Mouse (Mus musculus) kidney, embryonic 15.5 days (tissue): ENCODE data around the gene Slc39a8. TPM values are rescaled to one million over a fixed set of nuclear protein-coding genes. Genes with fewer than 3 reads are reported as not detected.
A peak's percentile ranks its signal among the peaks of the same experiment; 100 is the strongest.

ENCODE experiments used
- ATAC-seq: fragments of 200-750 bp; cut with Nextera tagmentation; replicated peaks from 2 replicates; pipeline ENCODE4 v1.8.0; 2017; ENCODE audit warnings: moderate TSS enrichment; ENCODE audit not compliant: low FRiP score
- H3K27ac ChIP-seq: fragments of 300-500 bp; sonication (generic); 2 replicates; pipeline ENCODE4 v1.5.1; 2015; ENCODE audit warnings: mild to moderate bottlenecking, inconsistent platforms
- H3K27me3 ChIP-seq: fragments of 300-500 bp; sonication (generic); 2 replicates; pipeline ENCODE4 v1.6.1; 2015; ENCODE audit warnings: inconsistent platforms
- H3K36me3 ChIP-seq: fragments of 300-500 bp; sonication (generic); 2 replicates; pipeline ENCODE4 v1.6.1; 2015; ENCODE audit warnings: inconsistent platforms
- H3K4me1 ChIP-seq: fragments of 300-500 bp; sonication (generic); 2 replicates; pipeline ENCODE4 v1.6.1; 2015; ENCODE audit warnings: inconsistent platforms
- H3K4me2 ChIP-seq: fragments of 300-500 bp; sonication (generic); 2 replicates; pipeline ENCODE4 v1.6.1; 2015; ENCODE audit warnings: moderate library complexity, mild to moderate bottlenecking, inconsistent platforms
- H3K4me3 ChIP-seq: fragments of 300-500 bp; sonication (generic); replicated peaks from 2 replicates; pipeline ENCODE4 v1.5.1; 2015; ENCODE audit warnings: mild to moderate bottlenecking, inconsistent platforms
- H3K9ac ChIP-seq: fragments of 300-500 bp; sonication (generic); 2 replicates; pipeline ENCODE4 v1.6.1; 2015; ENCODE audit warnings: mild to moderate bottlenecking, inconsistent platforms
- H3K9me3 ChIP-seq: fragments of 300-500 bp; sonication (generic); replicated peaks from 2 replicates; pipeline ENCODE4 v1.6.1; 2016; ENCODE audit warnings: inconsistent platforms
- WGBS: fragments of 180-500 bp; shearing (Covaris S2); methylation state at CpG from one replicate; pipeline ENCODE4 v1.1.7; 2015; ENCODE audit warnings: mixed read lengths; 5-methylcytosine and 5-hydroxymethylcytosine counted together
- polyA plus RNA-seq: library from polyadenylated mRNA; unstranded; fragments of >200 nt; fragmentation: Nextera tagmentation; extraction: Ambion mirVana; gene quantifications from 2 replicates; pipeline ENCODE4 v1.2.1, GENCODE M21; 2015

Gene Slc39a8
- polyA plus RNA-seq, 1 experiment from 2014 or later, result 15.3 TPM

- Histone ChIP-seq H3K9me3 (no peaks in the 10 kb centered on the region), H3K4me3 (no peak overlapping the region), H3K4me1 (peaks cover 31% of the 10 kb centered on the region), H3K36me3 (no peaks in the 10 kb centered on the region), H3K9ac (no peak overlapping the region), H3K4me2 (0 out of 2 replicates have a peak overlapping the region, but pooled peaks have one; percentile 15), H3K27me3 (0 out of 2 replicates have a peak, but pooled peaks cover 3% of the 10 kb centered on the region), H3K27ac (no peak overlapping the region)
- ATAC-seq, result no peak
- WGBS, result 53% methylated on average over 1 of the region's 1 CpGs
Measured at GRCm38 (mm10) chr3:135828000-135828399, 2.9 kb downstream of the Slc39a8 start.

GRCm38 (mm10) chr3:135832496-135832895 lies 7.4 kb downstream of the Slc39a8 start:
- no peaks in the 10 kb centered on the region for H3K36me3 ChIP-seq
- H3K27me3 ChIP-seq, result no peaks in the 10 kb centered on the region
- no peaks in the 10 kb centered on the region; the same call in 1 of the 2 replicates for H3K4me1 ChIP-seq
- no peak for ATAC-seq
- H3K27ac ChIP-seq, result no peak overlapping the region
- H3K4me3 ChIP-seq, result no peak overlapping the region
- H3K9me3 ChIP-seq, result no peaks in the 10 kb centered on the region
- WGBS, result 90% methylated on average over 2 of the region's 2 CpGs
- no peak overlapping the region for H3K4me2 ChIP-seq
- H3K9ac ChIP-seq, result no peak overlapping the region

GRCm38 (mm10) chr3:135832907-135833306 lies 7.8 kb downstream of the Slc39a8 start:
- H3K9me3 ChIP-seq, result no peaks in the 10 kb centered on the region
- no peak overlapping the region for H3K4me3 ChIP-seq
- no peaks in the 10 kb centered on the region for H3K27me3 ChIP-seq
- H3K4me1 ChIP-seq, result no peaks in the 10 kb centered on the region; the same call in 1 of the 2 replicates
- 77% methylated on average over 4 of the region's 4 CpGs for WGBS
- H3K4me2 ChIP-seq, result no peak overlapping the region
- no peak overlapping the region for H3K27ac ChIP-seq
- H3K36me3 ChIP-seq, result no peaks in the 10 kb centered on the region
- no peak for ATAC-seq
- H3K9ac ChIP-seq, result no peak overlapping the region

- 85% methylated on average over 3 of the region's 3 CpGs for whole genome bisulfite sequencing
- no peaks in the 10 kb centered on the region for H3K36me3 ChIP-seq
- no peaks in the 10 kb centered on the region for H3K4me1 ChIP-seq
- no peak overlapping the region for H3K27ac ChIP-seq
- no peak overlapping the region for H3K4me3 ChIP-seq
- peak; percentile 52; the same call in 1 of the 2 replicates for ATAC-seq
- no peaks in the 10 kb centered on the region for H3K9me3 ChIP-seq
- H3K4me2 ChIP-seq, result no peak overlapping the region
- H3K27me3 ChIP-seq, result no peaks in the 10 kb centered on the region
- no peak overlapping the region for H3K9ac ChIP-seq
Measured at GRCm38 (mm10) chr3:135834988-135835387, 9.9 kb downstream of the Slc39a8 start.

- H3K9ac ChIP-seq, result no peak overlapping the region
- no peaks in the 10 kb centered on the region for H3K27me3 ChIP-seq
- WGBS, result 89% methylated on average over 13 of the region's 13 CpGs
- H3K4me3 ChIP-seq, result no peak overlapping the region
- H3K36me3 ChIP-seq, result no peaks in the 10 kb centered on the region
- ATAC-seq, result no peak
- H3K27ac ChIP-seq, result no peak overlapping the region
- 0 out of 2 replicates have a peak, but pooled peaks cover 3% of the 10 kb centered on the region for H3K4me1 ChIP-seq
- H3K9me3 ChIP-seq, result no peaks in the 10 kb centered on the region
- H3K4me2 ChIP-seq, result no peak overlapping the region
Measured at GRCm38 (mm10) chr3:135839535-135839934, 14.5 kb downstream of the Slc39a8 start.

GRCm38 (mm10) chr3:135840185-135840584 lies 15.1 kb downstream of the Slc39a8 start:
- Histone ChIP-seq H3K9me3 (no peaks in the 10 kb centered on the region), H3K36me3 (no peaks in the 10 kb centered on the region), H3K27me3 (no peaks in the 10 kb centered on the region), H3K4me1 (0 out of 2 replicates have a peak, but pooled peaks cover 3% of the 10 kb centered on the region), H3K27ac (no peak overlapping the region), H3K4me3 (no peak overlapping the region), H3K4me2 (no peak overlapping the region), H3K9ac (no peak overlapping the region)
- no peak for ATAC-seq
- 81% methylated on average over 12 of the region's 12 CpGs for WGBS

GRCm38 (mm10) chr3:135841716-135842511 lies 16.8 kb downstream of the Slc39a8 start:
- no peak overlapping the region for H3K4me3 ChIP-seq
- H3K36me3 ChIP-seq, result no peaks in the 10 kb centered on the region
- 67% methylated on average over 7 of the region's 7 CpGs for WGBS
- ATAC-seq, result peak; percentile 70
- no peaks in the 10 kb centered on the region for H3K27me3 ChIP-seq
- H3K9ac ChIP-seq, result no peak overlapping the region
- H3K4me1 ChIP-seq, result peaks cover 10% of the 10 kb centered on the region; the same call in 1 of the 2 replicates
- no peaks in the 10 kb centered on the region for H3K9me3 ChIP-seq
- H3K27ac ChIP-seq, result peak overlapping the region; percentile 43
- no peak overlapping the region for H3K4me2 ChIP-seq

- no peak for ATAC-seq
- H3K9ac ChIP-seq, result no peak overlapping the region
- WGBS, result 81% methylated on average over 5 of the region's 5 CpGs
- no peak overlapping the region for H3K4me2 ChIP-seq
- no peak overlapping the region for H3K4me3 ChIP-seq
- H3K27me3 ChIP-seq, result no peaks in the 10 kb centered on the region
- H3K9me3 ChIP-seq, result no peaks in the 10 kb centered on the region
- no peak overlapping the region for H3K27ac ChIP-seq
- no peaks in the 10 kb centered on the region for H3K36me3 ChIP-seq
- H3K4me1 ChIP-seq, result peaks cover 10% of the 10 kb centered on the region; the same call in 1 of the 2 replicates
Measured at GRCm38 (mm10) chr3:135843181-135843580, 18.1 kb downstream of the Slc39a8 start.

- H3K27ac ChIP-seq, result no peak overlapping the region
- 0 out of 2 replicates have a peak, but pooled peaks have one; percentile 53 for ATAC-seq
- 90% methylated on average over 8 of the region's 8 CpGs for WGBS
- no peaks in the 10 kb centered on the region for H3K9me3 ChIP-seq
- H3K4me1 ChIP-seq, result peaks cover 10% of the 10 kb centered on the region; the same call in 1 of the 2 replicates
- H3K9ac ChIP-seq, result no peak overlapping the region
- H3K4me2 ChIP-seq, result no peak overlapping the region
- no peaks in the 10 kb centered on the region for H3K27me3 ChIP-seq
- H3K4me3 ChIP-seq, result no peak overlapping the region
- no peaks in the 10 kb centered on the region for H3K36me3 ChIP-seq
Measured at GRCm38 (mm10) chr3:135843707-135844106, 18.6 kb downstream of the Slc39a8 start.

- WGBS, result 78% methylated on average over 1 of the region's 1 CpGs
- no peak overlapping the region for H3K4me2 ChIP-seq
- no peak overlapping the region for H3K27ac ChIP-seq
- no peaks in the 10 kb centered on the region for H3K27me3 ChIP-seq
- H3K4me1 ChIP-seq, result peaks cover 10% of the 10 kb centered on the region; the same call in 1 of the 2 replicates
- no peak overlapping the region for H3K9ac ChIP-seq
- no peaks in the 10 kb centered on the region for H3K9me3 ChIP-seq
- no peaks in the 10 kb centered on the region for H3K36me3 ChIP-seq
- H3K4me3 ChIP-seq, result no peak overlapping the region
- no peak for ATAC-seq
Measured at GRCm38 (mm10) chr3:135844835-135845234, 19.8 kb downstream of the Slc39a8 start.

GRCm38 (mm10) chr3:135845860-135846259 lies 20.8 kb downstream of the Slc39a8 start:
- H3K9me3 ChIP-seq, result no peaks in the 10 kb centered on the region
- H3K4me2 ChIP-seq, result no peak overlapping the region
- 61% methylated on average over 7 of the region's 7 CpGs for WGBS
- H3K27me3 ChIP-seq, result no peaks in the 10 kb centered on the region
- peaks cover 10% of the 10 kb centered on the region; the same call in 1 of the 2 replicates for H3K4me1 ChIP-seq
- H3K36me3 ChIP-seq, result no peaks in the 10 kb centered on the region
- 0 out of 2 replicates have a peak overlapping the region, but pooled peaks have one; percentile 15 for H3K27ac ChIP-seq
- H3K9ac ChIP-seq, result no peak overlapping the region
- ATAC-seq, result no peak
- H3K4me3 ChIP-seq, result no peak overlapping the region

- H3K4me3 ChIP-seq, result no peak overlapping the region
- no peaks in the 10 kb centered on the region for H3K36me3 ChIP-seq
- H3K27ac ChIP-seq, result no peak overlapping the region
- no peaks in the 10 kb centered on the region for H3K9me3 ChIP-seq
- no peak for ATAC-seq
- 0 out of 2 replicates have a peak, but pooled peaks cover 6% of the 10 kb centered on the region for H3K4me1 ChIP-seq
- WGBS, result 24% methylated on average over 2 of the region's 2 CpGs
- H3K4me2 ChIP-seq, result no peak overlapping the region
- no peak overlapping the region for H3K9ac ChIP-seq
- no peaks in the 10 kb centered on the region for H3K27me3 ChIP-seq
Measured at GRCm38 (mm10) chr3:135851607-135852006, 26.5 kb downstream of the Slc39a8 start.
